31 mouse cellular contexts compared by ENCODE assay signal in the genomic region with DNA sequence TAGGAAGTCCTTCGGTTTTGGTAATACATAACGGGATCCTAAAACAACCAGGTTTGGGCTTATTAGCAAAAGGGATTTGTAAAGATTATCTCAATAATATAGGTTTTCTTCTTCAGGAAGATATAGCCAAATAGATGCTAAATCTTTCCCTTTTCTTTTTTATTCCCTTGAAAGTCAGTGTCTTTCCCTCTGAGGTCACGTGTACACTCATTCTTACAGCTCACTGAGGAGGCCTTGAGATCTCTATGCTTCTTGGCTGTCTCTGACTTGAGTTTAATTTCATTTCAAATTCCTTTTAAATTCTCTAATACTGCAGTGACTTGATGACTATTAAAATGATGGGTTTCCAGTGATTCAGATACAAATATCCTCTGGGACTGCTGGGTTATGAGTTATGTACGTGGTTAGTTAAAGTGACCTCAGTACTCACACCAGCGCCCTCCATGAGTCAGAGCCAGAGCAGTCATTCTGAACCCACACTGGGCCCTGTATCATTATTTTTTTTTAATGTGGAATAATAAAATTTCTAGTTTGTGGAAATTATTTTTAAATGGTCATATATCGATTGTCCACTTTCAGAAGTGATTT. TPM values are rescaled to one million over a fixed set of nuclear protein-coding genes. Genes with fewer than 3 reads are reported as not detected.
DNase-seq lines count a peak whose midpoint lies in the region; ATAC-seq and TF ChIP-seq lines count a peak whose summit lies in the region.
"Had no signal": no experiment of that assay in that cellular context is flagged by ENCODE, and none has a peak within 500 bp of the region (broad histone marks: within the 10 kb centered on the region; RNA-seq: fewer than 3 reads in every experiment).

No protein-coding gene starts in this region.

- no peak for ATAC-seq in cerebellum, adult (ENCODE audit: insufficient number of reproducible peaks, low FRiP score, low TSS enrichment)
- ATAC-seq: CD4-positive, CD25-positive, alpha-beta regulatory T cell, adult 4 months; forebrain, postnatal 0 days; inflammation-experienced regulatory T-cells, adult 6 months; midbrain, embryonic 13.5 days had no signal

- no peak for TF ChIP-seq POLR2A in embryonic fibroblast, embryonic 13.5 days (IDR thresholded peaks at IDR 0.05; ENCODE audit: low read depth, low read length)

- H3ac ChIP-seq in C2C12 (ENCODE audit: control insufficient read depth, insufficient read length, low read depth) = no peak overlapping the region

- DNase-seq in adrenal gland, adult (ENCODE audit: inconsistent age in 2 of 2, low spot score in 1 of 2) = peak; percentile 53 to 62
- DNase-seq in adrenal gland, postnatal 4 days (ENCODE audit: low spot score in 2 of 2) = no peak
- DNase-seq in adrenal gland, adult 8-10 months = peak; percentile 20
- no peak for DNase-seq in urinary bladder, postnatal 4 days (ENCODE audit: low spot score in 2 of 2)
- no peak for DNase-seq in gastrocnemius, postnatal 25 days
- DNase-seq: cerebellum, adult 9-10 months; cerebellum, postnatal 36 days; forebrain, postnatal 0 days; gastrocnemius, postnatal 14 days; heart, adult 18-20 months; kidney, adult 18-20 months; kidney, postnatal 4 days; liver, embryonic 13.5 days; lung, adult 2 months; lung, postnatal 10 days; retina, postnatal 1 day; right cerebral cortex, postnatal 14 days had no signal

- no peak for TF ChIP-seq CTCF in C2C12 (IDR thresholded peaks at IDR 0.05; ENCODE audit: control insufficient read depth, insufficient read depth, insufficient read length)
- TF ChIP-seq CTCF in embryonic fibroblast, embryonic 13.5 days (IDR thresholded peaks at IDR 0.05; ENCODE audit: borderline replicate concordance, insufficient read depth, low read length) = no peak

- H3K36me3 ChIP-seq in C2C12 (ENCODE audit: control insufficient read depth, insufficient read depth) = no peaks in the 10 kb centered on the region
- H3K36me3 ChIP-seq: forebrain, embryonic 12.5 days; kidney, embryonic 15.5 days; limb, embryonic 10.5 days; limb, embryonic 15.5 days; liver, embryonic 13.5 days; midbrain, embryonic 13.5 days; neural tube, embryonic 15.5 days; stomach, embryonic 15.5 days had no signal

- H3K4me3 ChIP-seq in C2C12 (ENCODE audit: insufficient read depth, poor library complexity, severe bottlenecking) = no peak overlapping the region
- H3K4me3 ChIP-seq in embryonic fibroblast, embryonic 13.5 days (ENCODE audit: insufficient read depth, low read length) = no peak overlapping the region
- H3K4me3 ChIP-seq: forebrain, embryonic 12.5 days; kidney, embryonic 15.5 days; limb, embryonic 10.5 days; limb, embryonic 15.5 days; liver, embryonic 13.5 days; midbrain, embryonic 13.5 days; neural tube, embryonic 15.5 days; stomach, embryonic 15.5 days had no signal

- no peaks in the 10 kb centered on the region for H3K79me2 ChIP-seq in C2C12 (ENCODE audit: control insufficient read depth, insufficient read depth)

- peaks cover 9% of the 10 kb centered on the region for H3K4me1 ChIP-seq in embryonic fibroblast, embryonic 13.5 days (ENCODE audit: control insufficient read depth, insufficient read depth, low read length)
- H3K4me1 ChIP-seq: forebrain, embryonic 12.5 days; kidney, embryonic 15.5 days; limb, embryonic 10.5 days; limb, embryonic 15.5 days; liver, embryonic 13.5 days; midbrain, embryonic 13.5 days; neural tube, embryonic 15.5 days; stomach, embryonic 15.5 days had no signal

- no peaks in the 10 kb centered on the region for H3K79me3 ChIP-seq in C2C12 (ENCODE audit: low read depth)

- peak overlapping the region; percentile 81 for H3K27ac ChIP-seq in embryonic fibroblast, embryonic 13.5 days (ENCODE audit: insufficient read depth, low read length)
- H3K27ac ChIP-seq: forebrain, embryonic 12.5 days; hindbrain, embryonic 14.5 days; kidney, embryonic 15.5 days; limb, embryonic 10.5 days; limb, embryonic 15.5 days; liver, embryonic 13.5 days; macrophage; midbrain, embryonic 13.5 days; neural tube, embryonic 15.5 days; stomach, embryonic 15.5 days had no signal

- H3K27me3 ChIP-seq in C2C12 (ENCODE audit: control insufficient read depth, insufficient read depth, insufficient read length) = no peaks in the 10 kb centered on the region
- H3K27me3 ChIP-seq: forebrain, embryonic 12.5 days; kidney, embryonic 15.5 days; limb, embryonic 15.5 days; liver, embryonic 13.5 days; midbrain, embryonic 13.5 days; neural tube, embryonic 15.5 days; stomach, embryonic 15.5 days had no signal

TF ChIP-seq in C2C12, 6 proteins besides CTCF, POLR2A, EP300 and RAD21:
- TF ChIP-seq MYOG (IDR thresholded peaks at IDR 0.05; ENCODE audit: control insufficient read depth, extremely low read depth, insufficient read length) = no peak
- TF ChIP-seq USF1 (IDR thresholded peaks at IDR 0.05; ENCODE audit: low read depth) = peak; percentile 97
- peak; percentile 79 for TF ChIP-seq FOSL1 (IDR thresholded peaks at IDR 0.05; ENCODE audit: insufficient read depth, low read length, poor library complexity, severe bottlenecking)

RNA-seq across cellular contexts. Expression of a gene that starts 24.2 kb away (rescaled TPM):
- 10 to 100 TPM; 33.8 to 34.0 TPM for total RNA-seq in adrenal gland, postnatal 4 days (2021)
- 2.2 TPM for polyA plus RNA-seq in C2C12 (2012; fragmentation: generic; extraction: Trizol)
- total RNA-seq in adrenal gland, adult 8-10 months (2022) = 10 to 100 TPM; 22.1 to 35.4 (median 32.0) TPM
- 27.7 and 38.7 TPM in 2 replicates for polyA plus RNA-seq in embryonic fibroblast, embryonic 13.5 days (2011; ENCODE audit: insufficient read length, low read depth, missing spikeins)
- 10 to 100 TPM; 11.0 to 14.3 TPM for total RNA-seq in gastrocnemius, postnatal 25 days (2021)

Comparison
In these comparisons a context has a peak if more than half of its experiments do, and no peak if none do; other contexts are left out.
1. DNase-seq: peak in adrenal gland, adult (2 of 2) and adrenal gland, adult 8-10 months (single experiment); none in adrenal gland, postnatal 4 days (0 of 2), urinary bladder, postnatal 4 days (0 of 2) and gastrocnemius, postnatal 25 days (single experiment).